Mouse (Mus musculus) cerebellum, adult 9-10 months (tissue): ENCODE results near the gene St14.
"Not testable (repeated sequence)": the region's sequence is repeated elsewhere in the genome, so short reads cannot be mapped to it uniquely, and the experiment has no call there.

Experiments used
- DNase-seq: peaks from one replicate; pipeline ENCODE4 v3.0.0; 2022

Gene St14

DNA sequence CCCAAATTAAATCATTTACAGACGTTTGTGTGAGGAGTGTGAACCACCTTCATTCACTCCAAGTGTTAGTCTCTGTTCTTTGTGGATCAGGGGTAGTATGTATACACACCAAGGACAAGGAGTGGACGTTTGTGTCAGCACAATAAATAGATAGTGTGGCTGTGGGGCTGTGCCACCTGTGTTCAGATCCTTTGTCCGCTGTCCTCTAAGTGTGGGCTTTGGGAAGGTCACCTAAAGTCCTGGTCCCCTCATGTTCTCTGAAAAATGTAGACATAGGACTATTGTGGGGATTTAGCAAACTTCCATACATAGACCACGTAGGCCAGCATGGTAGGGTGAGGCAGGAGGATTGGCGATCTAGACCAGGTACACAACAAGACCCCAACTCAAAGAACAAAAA, 46.1 kb downstream of the St14 start:
- no peak for DNase-seq

DNA sequence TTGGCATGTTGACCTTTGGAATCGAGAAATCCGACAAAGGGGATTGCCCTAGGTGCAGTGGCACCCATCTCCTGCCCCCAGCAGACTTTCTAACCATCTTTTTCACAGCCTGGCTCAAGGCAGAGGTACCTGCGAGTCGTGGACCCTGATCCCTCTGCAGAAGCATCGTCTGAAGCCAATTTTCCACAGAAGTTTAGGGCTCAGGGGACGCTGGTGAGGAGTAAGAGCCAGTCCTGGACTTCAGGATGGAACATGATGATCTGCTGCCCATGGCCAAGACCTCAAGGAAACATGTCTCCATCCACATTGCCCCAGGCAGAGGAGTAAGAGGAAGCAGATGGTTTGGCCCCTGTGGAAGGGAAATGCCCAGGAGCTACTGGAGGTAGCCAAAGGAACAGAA, 48.9 kb downstream of the St14 start:
- DNase-seq = no peak

DNA sequence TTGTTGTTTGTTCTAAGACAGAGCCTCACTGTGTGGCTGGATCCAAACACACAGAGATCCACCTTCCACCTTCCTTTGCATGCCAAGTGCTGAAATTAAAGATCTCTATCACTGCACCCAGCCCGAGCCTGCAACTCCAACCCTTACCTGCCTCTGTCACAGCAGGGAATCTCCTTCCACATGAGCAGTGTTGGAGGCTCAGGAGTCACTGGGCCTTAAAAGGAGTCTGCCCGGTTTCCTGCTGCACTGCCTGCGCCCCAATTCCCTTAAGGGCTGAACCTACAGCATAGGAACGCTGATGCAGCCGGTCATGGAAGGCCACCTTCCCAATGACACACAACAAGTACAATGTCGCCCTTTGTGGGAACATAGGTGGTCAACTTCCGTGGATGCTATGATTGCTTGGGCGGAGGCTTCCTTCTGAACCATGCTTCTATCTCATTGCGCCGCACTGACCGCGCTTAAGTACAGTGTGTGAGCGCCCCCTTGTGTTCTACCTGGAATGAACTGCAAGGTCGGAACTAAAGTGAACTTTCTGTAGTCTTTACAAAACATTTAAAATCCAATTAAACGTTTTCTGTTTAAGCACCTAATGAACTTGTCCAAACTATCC, 49.5 kb downstream of the St14 start:
- peak; percentile 75 for DNase-seq

DNA sequence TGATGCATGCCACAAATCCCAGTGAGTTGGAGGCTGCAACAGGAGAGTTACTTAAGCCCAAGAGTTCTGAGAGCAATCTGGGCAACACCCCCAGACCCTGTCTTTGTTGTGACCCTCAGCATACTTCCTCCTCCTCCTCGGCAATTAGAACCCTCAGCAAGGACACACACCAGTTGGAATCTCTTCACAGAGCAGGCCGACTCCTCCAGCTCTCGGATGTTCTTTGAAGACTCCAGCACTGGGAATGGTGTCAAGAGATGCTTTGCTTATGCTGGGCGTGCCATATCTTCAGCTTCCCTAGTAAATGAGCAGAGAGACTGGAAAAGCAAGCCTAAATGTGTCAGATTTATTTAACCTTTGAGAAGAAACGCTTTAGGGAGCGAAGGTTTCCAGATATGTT, 50.9 kb downstream of the St14 start:
- no peak for DNase-seq

GRCm38 (mm10) chr9:31074836-31075235, 56.8 kb downstream of the St14 start:
- no peak for DNase-seq

DNA sequence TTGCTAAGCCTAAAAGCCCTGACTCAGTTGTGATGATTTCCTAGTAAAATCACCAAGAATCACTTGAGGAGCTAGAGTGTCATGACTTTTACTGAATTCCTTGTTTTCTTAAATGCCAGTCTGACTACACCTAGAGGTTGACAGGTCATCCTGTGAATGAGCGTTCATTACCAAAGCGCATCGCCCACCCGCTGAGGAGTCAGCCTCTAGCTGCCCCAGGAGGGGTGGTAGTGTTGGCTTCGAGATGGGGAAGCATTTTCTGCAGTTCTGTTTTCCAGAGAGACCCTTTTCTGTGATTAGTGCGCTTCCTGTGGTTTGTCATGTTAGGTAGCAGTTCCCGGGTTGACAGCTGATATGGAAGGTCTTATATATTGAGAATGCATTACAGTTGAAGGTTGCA, 57.9 kb downstream of the St14 start:
- DNase-seq = no peak

DNA sequence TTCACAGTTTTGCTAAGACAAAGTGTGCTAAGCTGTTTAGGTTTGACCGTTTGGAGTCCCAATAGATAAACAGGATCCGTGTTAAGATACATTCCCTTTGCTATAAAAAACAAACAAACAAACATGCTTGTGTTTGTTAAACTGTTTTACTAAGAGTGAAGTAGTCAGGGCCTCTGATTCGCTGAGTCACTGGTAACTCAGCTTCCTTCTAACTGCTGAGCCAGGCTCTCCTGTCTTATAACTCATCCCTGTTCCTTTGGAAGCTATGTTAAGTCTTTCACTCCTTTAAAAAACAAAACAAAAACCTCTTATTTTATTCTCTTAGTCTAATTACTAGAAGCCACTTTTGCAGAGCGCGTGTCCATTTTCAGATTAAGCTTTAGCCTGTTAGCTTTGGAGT, 59.4 kb downstream of the St14 start:
- no peak for DNase-seq

DNA sequence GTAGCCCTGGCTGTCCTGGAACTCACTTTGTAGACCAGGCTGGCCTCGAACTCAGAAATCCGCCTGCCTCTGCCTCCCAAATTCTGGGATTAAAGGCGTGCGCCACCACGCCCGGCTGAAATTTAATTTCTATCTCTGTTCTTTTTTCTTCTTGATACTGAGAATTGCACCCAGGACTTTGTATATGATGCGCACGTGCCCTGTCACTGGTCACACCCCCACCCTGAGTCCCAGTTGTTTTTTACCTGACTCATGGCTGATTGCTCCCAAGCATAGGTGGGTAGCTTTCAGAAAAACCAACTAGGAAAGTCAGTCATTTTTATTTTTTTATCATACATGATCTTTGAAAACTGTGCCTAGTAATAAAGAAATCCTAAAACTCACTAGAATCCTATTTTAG, 60.9 kb downstream of the St14 start:
- DNase-seq = no peak

DNA sequence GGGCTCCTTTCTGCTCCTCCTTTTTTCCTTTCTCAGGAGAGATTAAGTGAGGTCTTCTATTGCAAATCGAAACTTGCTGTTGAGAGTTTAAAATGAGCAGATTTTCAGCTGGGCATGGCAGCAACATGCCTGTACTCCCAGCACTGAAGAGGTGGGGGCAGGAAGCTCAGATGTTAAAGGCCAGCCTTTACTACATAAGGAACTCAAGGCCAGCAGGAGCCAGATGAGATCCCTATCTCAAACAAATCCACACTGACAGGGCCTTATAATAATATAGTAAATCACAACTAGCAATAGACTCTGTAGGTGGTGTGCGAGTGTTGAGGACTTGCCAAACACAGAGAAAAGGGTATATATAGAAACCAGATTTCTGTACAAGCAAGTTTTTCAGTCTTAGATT, 72.9 kb downstream of the St14 start:
- DNase-seq = no peak

GRCm38 (mm10) chr9:31051509-31051908, 80.1 kb downstream of the St14 start:
- DNase-seq = not testable (repeated sequence)

DNA sequence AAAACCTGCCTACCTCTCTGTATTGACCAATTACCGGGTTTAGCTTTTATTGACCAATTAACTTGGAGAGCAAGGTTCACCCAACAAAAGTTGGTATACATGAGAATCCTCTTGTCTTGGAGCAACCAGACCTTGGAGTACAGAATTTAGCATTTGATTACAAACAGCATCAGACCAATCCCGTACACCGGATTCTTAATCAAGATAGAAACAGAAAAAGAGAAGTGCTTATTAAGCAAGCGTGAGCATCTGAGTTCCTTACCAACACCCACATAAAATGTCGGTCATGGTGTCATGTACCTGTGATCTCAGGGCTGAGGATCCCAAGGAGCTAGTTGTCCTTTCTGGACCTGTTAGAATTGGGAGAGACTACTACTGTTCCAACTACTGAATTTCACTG, 81.4 kb downstream of the St14 start:
- DNase-seq = no peak
